Mouse (Mus musculus) midbrain, embryonic 11.5 days (tissue): ENCODE measurements at regions not wholly inside any gene's neighbourhood (a gene's known extent, or its start where the extent isn't known, plus 50 kb on each side); places are given as distances from the start of the nearest gene placed in this dataset.

Experiments used
- ATAC-seq: fragments of 200-750 bp; cut with Nextera tagmentation; 2 replicates; pipeline ENCODE4 v1.8.0; 2017; ENCODE audit warnings: moderate TSS enrichment, moderate library complexity; ENCODE audit not compliant: low FRiP score
- DNase-seq: peaks from one replicate; pipeline ENCODE4 v3.0.0; 2015; ENCODE audit warnings: low spot score; ENCODE audit errors: missing footprints
- H3K27ac ChIP-seq: fragments of 300-500 bp; sonication (generic); 2 replicates; pipeline ENCODE4 v1.5.1; 2014; ENCODE audit warnings: low read depth, low read length
- H3K27me3 ChIP-seq: fragments of 300-500 bp; sonication (generic); 2 replicates; pipeline ENCODE4 v1.6.1; 2014; ENCODE audit warnings: mild to moderate bottlenecking, low read length, moderate library complexity, mixed read lengths; ENCODE audit not compliant: control insufficient read depth, insufficient read depth
- H3K36me3 ChIP-seq: fragments of 300-500 bp; sonication (generic); 2 replicates; pipeline ENCODE4 v1.6.1; 2014; ENCODE audit warnings: mild to moderate bottlenecking, low read length, moderate library complexity, mixed read lengths; ENCODE audit not compliant: control insufficient read depth, insufficient read depth
- H3K4me1 ChIP-seq: fragments of 300-500 bp; sonication (generic); 2 replicates; pipeline ENCODE4 v1.6.1; 2014; ENCODE audit warnings: low read length; ENCODE audit not compliant: control insufficient read depth, insufficient read depth
- H3K4me2 ChIP-seq: fragments of 300-500 bp; sonication (generic); 2 replicates; pipeline ENCODE4 v1.6.1; 2014; ENCODE audit warnings: mild to moderate bottlenecking, moderate library complexity
- H3K4me3 ChIP-seq: fragments of 300-500 bp; sonication (generic); 2 replicates; pipeline ENCODE4 v1.5.1; 2014; ENCODE audit warnings: low read depth, low read length
- H3K9ac ChIP-seq: fragments of 300-500 bp; sonication (generic); 2 replicates; pipeline ENCODE4 v1.6.1; 2014; ENCODE audit warnings: low read length
- H3K9me3 ChIP-seq: fragments of 300-500 bp; sonication (generic); 2 replicates; pipeline ENCODE4 v1.6.1; 2016; ENCODE audit warnings: low read length; ENCODE audit not compliant: control insufficient read depth
- WGBS: fragments of 180-500 bp; shearing (Covaris S2); extraction: QIAGEN DNeasy Blood & Tissue Kit; methylation state at CpG from one replicate; pipeline ENCODE4 v1.1.7; 2014; 5-methylcytosine and 5-hydroxymethylcytosine counted together

- no peak for ATAC-seq
Observed at GRCm38 (mm10) chr13:107199875-107200274, 177.9 kb upstream of the Kif2a start.

GRCm38 (mm10) chr13:107193426-107193825, 171.5 kb upstream of the Kif2a start:
- ATAC-seq (no peak), DNase-seq (no peak)
- no peak overlapping the region for H3K27ac ChIP-seq
- H3K4me1 ChIP-seq: no peaks in the 10 kb centered on the region
- no peaks in the 10 kb centered on the region for H3K9me3 ChIP-seq
- WGBS: 90% methylated on average over 4 of the region's 4 CpGs
- no peak overlapping the region for H3K4me2 ChIP-seq
- H3K27me3 ChIP-seq: no peaks in the 10 kb centered on the region
- H3K36me3 ChIP-seq: no peaks in the 10 kb centered on the region
- H3K4me3 ChIP-seq: no peak overlapping the region
- H3K9ac ChIP-seq: no peak overlapping the region

More at GRCm38 (mm10) chr13:107199875-107200274, 177.9 kb upstream of the Kif2a start:
- no peak overlapping the region for H3K4me3 ChIP-seq
- no peak overlapping the region for H3K9ac ChIP-seq
- H3K9me3 ChIP-seq: no peaks in the 10 kb centered on the region
- H3K36me3 ChIP-seq: no peaks in the 10 kb centered on the region
- H3K27ac ChIP-seq: no peak overlapping the region
- no peaks in the 10 kb centered on the region for H3K27me3 ChIP-seq
- peak; percentile 70 for DNase-seq
- no peak overlapping the region for H3K4me2 ChIP-seq
- WGBS: 48% methylated on average over 1 of the region's 1 CpGs
- no peaks in the 10 kb centered on the region for H3K4me1 ChIP-seq

GRCm38 (mm10) chr13:107187258-107187878, 165.4 kb upstream of the Kif2a start:
- H3K4me3 ChIP-seq: no peak overlapping the region
- no peaks in the 10 kb centered on the region for H3K36me3 ChIP-seq
- ATAC-seq: no peak

GRCm38 (mm10) chr13:107182544-107182943, 160.6 kb upstream of the Kif2a start:
- ATAC-seq (peak; percentile 33; the same call in 1 of the 2 replicates), DNase-seq (peak; percentile 88)
- no peak overlapping the region for H3K4me2 ChIP-seq
- no peaks in the 10 kb centered on the region for H3K27me3 ChIP-seq
- no peak overlapping the region for H3K4me3 ChIP-seq
- no peaks in the 10 kb centered on the region for H3K9me3 ChIP-seq
- 22% methylated on average over 6 of the region's 6 CpGs for WGBS
- no peaks in the 10 kb centered on the region for H3K4me1 ChIP-seq
- no peaks in the 10 kb centered on the region for H3K36me3 ChIP-seq
- H3K9ac ChIP-seq: no peak overlapping the region
- no peak overlapping the region for H3K27ac ChIP-seq

More at GRCm38 (mm10) chr13:107187258-107187878, 165.4 kb upstream of the Kif2a start:
- no peak for DNase-seq
- Histone ChIP-seq H3K9ac (no peak overlapping the region), H3K27me3 (no peaks in the 10 kb centered on the region), H3K4me2 (no peak overlapping the region), H3K4me1 (no peaks in the 10 kb centered on the region), H3K27ac (no peak overlapping the region), H3K9me3 (no peaks in the 10 kb centered on the region)
- WGBS: 89% methylated on average over 11 of the region's 11 CpGs

GRCm38 (mm10) chr13:107179551-107179950, 157.6 kb upstream of the Kif2a start:
- H3K27ac ChIP-seq: no peak overlapping the region
- H3K4me2 ChIP-seq: no peak overlapping the region
- no peak overlapping the region for H3K4me3 ChIP-seq
- DNase-seq: no peak
- no peaks in the 10 kb centered on the region for H3K4me1 ChIP-seq
- H3K9ac ChIP-seq: no peak overlapping the region
- no peak for ATAC-seq
- H3K36me3 ChIP-seq: no peaks in the 10 kb centered on the region
- 73% methylated on average over 5 of the region's 5 CpGs for WGBS
- no peaks in the 10 kb centered on the region for H3K27me3 ChIP-seq
- no peaks in the 10 kb centered on the region for H3K9me3 ChIP-seq

- ATAC-seq (no peak), DNase-seq (no peak)
- no peak overlapping the region for H3K27ac ChIP-seq
- H3K36me3 ChIP-seq: no peaks in the 10 kb centered on the region
- H3K4me1 ChIP-seq: no peaks in the 10 kb centered on the region
- whole genome bisulfite sequencing: 90% methylated on average over 7 of the region's 7 CpGs
- no peak overlapping the region for H3K4me2 ChIP-seq
- H3K4me3 ChIP-seq: no peak overlapping the region
- H3K9me3 ChIP-seq: no peaks in the 10 kb centered on the region
- H3K9ac ChIP-seq: no peak overlapping the region
- H3K27me3 ChIP-seq: no peaks in the 10 kb centered on the region
Observed at GRCm38 (mm10) chr13:107177595-107177994, 155.7 kb upstream of the Kif2a start.

GRCm38 (mm10) chr13:107175891-107176290, 154.0 kb upstream of the Kif2a start:
- 93% methylated on average over 4 of the region's 4 CpGs for WGBS

GRCm38 (mm10) chr13:107168599-107169149, 146.7 kb upstream of the Kif2a start:
- Histone ChIP-seq H3K27ac (no peak overlapping the region), H3K36me3 (no peaks in the 10 kb centered on the region), H3K9me3 (no peaks in the 10 kb centered on the region), H3K9ac (peak overlapping the region; percentile 46; the same call in 1 of the 2 replicates), H3K4me2 (peak overlapping the region; percentile 55), H3K4me1 (peaks cover 2% of the 10 kb centered on the region; the same call in 1 of the 2 replicates), H3K4me3 (peak overlapping the region; percentile 32), H3K27me3 (no peaks in the 10 kb centered on the region)
- ATAC-seq: peak; percentile 72
- DNase-seq: peak; percentile 89
- WGBS: 6% methylated on average over 15 of the region's 15 CpGs

More at GRCm38 (mm10) chr13:107175891-107176290, 154.0 kb upstream of the Kif2a start:
- Histone ChIP-seq H3K4me2 (no peak overlapping the region), H3K9ac (no peak overlapping the region), H3K4me1 (no peaks in the 10 kb centered on the region), H3K9me3 (no peaks in the 10 kb centered on the region), H3K27ac (no peak overlapping the region), H3K4me3 (no peak overlapping the region), H3K27me3 (no peaks in the 10 kb centered on the region), H3K36me3 (no peaks in the 10 kb centered on the region)
- DNase-seq: no peak
- no peak for ATAC-seq

GRCm38 (mm10) chr13:107167856-107168598, 146.1 kb upstream of the Kif2a start:
- 0 out of 2 replicates have a peak, but pooled peaks have one; percentile 38 for ATAC-seq
- no peak overlapping the region for H3K9ac ChIP-seq

More at GRCm38 (mm10) chr13:107167856-107168598, 146.1 kb upstream of the Kif2a start:
- WGBS: 67% methylated on average over 10 of the region's 10 CpGs
- DNase-seq: no peak
- Histone ChIP-seq H3K4me3 (peak overlapping the region; percentile 32), H3K27me3 (no peaks in the 10 kb centered on the region), H3K9me3 (no peaks in the 10 kb centered on the region), H3K36me3 (no peaks in the 10 kb centered on the region), H3K4me2 (peak overlapping the region; percentile 55), H3K27ac (no peak overlapping the region), H3K4me1 (peaks cover 2% of the 10 kb centered on the region; the same call in 1 of the 2 replicates)
